Mouse (Mus musculus): ENCODE measurements around the gene Plxna1.

Gene Plxna1

DNA sequence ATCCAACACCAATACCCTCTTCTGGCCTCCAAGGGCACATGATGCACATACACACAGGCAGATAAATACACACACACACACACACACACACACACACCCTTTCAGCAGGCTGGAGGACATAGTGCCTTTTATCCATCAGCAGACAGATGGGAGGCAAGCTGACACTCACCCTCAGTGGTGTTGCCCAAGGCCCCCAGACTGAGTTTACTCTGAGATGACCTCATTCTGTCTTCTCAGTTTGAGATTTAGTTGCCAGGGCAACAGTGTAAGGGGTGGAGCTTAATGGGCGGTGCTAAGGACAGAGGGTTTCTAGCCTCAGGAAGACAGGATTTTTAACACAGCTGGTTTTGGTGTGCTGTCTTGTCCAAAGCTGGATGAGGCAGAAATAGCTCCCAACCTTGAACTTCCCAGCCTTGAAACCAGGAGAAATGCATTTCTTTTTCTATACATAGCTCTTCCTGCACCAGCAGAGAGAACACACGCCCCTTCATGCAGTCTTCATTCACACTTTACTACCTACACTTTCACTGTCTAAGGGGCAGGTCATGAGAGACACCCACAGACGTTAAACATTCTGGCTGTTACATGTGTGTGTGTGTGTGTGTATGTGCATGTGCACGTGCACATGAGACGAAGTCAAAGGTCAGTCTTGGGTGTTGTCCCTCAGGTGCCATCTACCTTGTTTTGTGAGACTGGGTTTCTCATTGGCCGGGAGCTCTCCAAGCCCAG, 75.6 kb downstream of the Plxna1 start:
- H3K27me3 ChIP-seq (ENCODE audit: control insufficient read depth, insufficient read depth, low read length, poor library complexity, severe bottlenecking): no peaks in the 10 kb centered on the region
- peak; percentile 75 for DNase-seq (ENCODE audit: low read depth, low spot score)
- no peaks in the 10 kb centered on the region for H3K36me3 ChIP-seq (ENCODE audit: control insufficient read depth, insufficient read depth, low read length, poor library complexity, severe bottlenecking)

DNA sequence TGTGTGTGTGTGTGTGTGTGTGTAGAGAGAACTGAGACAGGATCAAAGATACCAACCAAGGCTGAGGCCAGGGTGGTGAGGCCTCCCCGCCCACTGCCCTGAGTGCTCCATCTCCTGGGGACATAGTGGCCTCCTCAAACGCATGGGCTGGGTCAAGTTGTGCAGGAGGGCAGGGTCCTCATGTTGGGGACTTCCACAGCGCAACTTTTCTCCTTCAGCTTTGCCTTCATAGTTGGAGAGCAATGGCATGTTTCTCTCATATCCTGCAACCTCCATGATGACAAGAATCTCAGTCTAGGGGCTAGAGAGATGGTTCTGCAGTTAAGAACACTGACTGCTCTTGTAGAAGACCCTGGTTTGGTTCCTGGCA, 76.1 kb downstream of the Plxna1 start:
- no peaks in the 10 kb centered on the region for H3K27me3 ChIP-seq (ENCODE audit: control insufficient read depth, insufficient read depth, low read length, poor library complexity, severe bottlenecking)
- no peak for DNase-seq (ENCODE audit: low read depth, low spot score)
- H3K36me3 ChIP-seq (ENCODE audit: control insufficient read depth, insufficient read depth, low read length, poor library complexity, severe bottlenecking): no peaks in the 10 kb centered on the region

DNA sequence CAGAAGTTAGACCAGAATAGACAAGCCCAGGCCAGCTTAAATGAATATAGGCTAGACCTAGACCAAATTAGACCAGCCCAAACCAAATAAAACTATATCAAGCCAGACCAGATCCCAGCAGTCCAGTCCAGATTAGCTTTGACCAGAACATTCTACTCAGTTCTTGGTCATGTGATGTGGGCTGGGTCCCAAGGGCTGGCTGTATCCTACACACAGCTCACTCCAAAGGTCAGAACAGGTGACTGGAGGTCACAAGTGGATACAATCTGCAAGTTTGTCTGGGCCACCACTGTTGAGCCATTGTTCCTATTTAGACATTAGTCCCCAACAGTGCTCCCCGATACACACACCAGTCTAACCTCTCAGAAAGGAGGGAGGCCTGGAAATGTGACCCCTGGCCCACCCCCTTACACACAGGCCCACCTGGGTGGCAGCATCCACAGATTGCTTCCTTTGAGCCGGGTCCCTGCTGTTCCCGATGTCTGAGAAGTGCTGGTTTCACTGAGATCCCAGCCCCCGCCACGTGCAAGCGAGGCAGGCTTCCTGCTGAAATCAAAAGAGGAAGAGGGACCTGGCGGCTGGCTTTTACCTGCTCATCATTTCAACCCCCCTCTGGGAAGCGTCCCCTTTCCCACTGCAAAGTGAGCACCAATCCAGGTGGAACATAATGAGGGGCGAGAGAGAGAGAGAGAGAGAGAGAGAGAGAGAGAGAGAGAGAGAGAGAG, 76.7 kb downstream of the Plxna1 start:
- Histone ChIP-seq H3K27me3 (ENCODE audit: control insufficient read depth, insufficient read depth, low read length, poor library complexity, severe bottlenecking) (no peaks in the 10 kb centered on the region), H3K36me3 (ENCODE audit: control insufficient read depth, insufficient read depth, low read length, poor library complexity, severe bottlenecking) (no peaks in the 10 kb centered on the region)
- no peak for DNase-seq (ENCODE audit: low read depth, low spot score)

DNA sequence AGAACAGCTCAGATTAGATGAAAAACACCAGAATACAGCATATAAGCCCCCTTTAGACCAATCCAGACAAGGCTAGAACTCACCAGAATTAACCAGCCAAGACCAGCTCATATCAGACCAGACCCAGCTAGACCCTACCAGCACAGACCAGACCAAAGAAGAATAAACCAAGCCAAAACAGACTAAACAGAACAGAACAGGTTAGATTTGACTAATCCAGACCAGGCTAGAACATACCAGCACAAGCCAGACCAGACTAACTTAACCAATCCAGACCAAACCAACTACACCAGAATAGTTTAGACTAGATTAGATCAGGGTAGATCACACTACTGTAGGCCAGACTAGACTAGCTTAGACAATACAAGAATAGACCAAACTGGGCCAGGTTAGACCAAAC, 77.3 kb downstream of the Plxna1 start:
- Histone ChIP-seq H3K27me3 (ENCODE audit: control insufficient read depth, insufficient read depth, low read length, poor library complexity, severe bottlenecking) (no peaks in the 10 kb centered on the region), H3K36me3 (ENCODE audit: control insufficient read depth, insufficient read depth, low read length, poor library complexity, severe bottlenecking) (no peaks in the 10 kb centered on the region)
- DNase-seq (ENCODE audit: low read depth, low spot score): no peak

DNA sequence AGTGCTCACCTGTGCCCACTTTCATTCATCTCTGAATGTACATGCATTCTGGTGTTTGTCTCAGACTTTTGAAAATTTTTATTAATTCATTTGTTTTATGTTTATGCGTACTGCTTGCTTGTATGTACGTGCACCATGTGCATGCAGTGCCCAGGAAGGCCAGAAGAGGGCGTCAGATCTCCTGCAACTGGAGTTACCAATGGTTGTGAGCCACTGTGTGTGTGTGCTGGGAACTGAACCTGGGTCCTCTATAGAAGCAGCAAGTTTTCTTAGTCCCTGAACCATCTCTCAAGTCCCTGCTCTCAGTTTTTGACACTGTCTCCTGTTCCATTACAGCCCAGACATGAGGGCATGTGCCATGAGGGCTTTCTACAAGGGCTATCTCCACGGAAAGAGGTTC, 79.3 kb downstream of the Plxna1 start:
- no peak for DNase-seq (ENCODE audit: low read depth, low spot score)
- no peaks in the 10 kb centered on the region for H3K36me3 ChIP-seq (ENCODE audit: control insufficient read depth, insufficient read depth, low read length, poor library complexity, severe bottlenecking)
- no peaks in the 10 kb centered on the region for H3K27me3 ChIP-seq (ENCODE audit: control insufficient read depth, insufficient read depth, low read length, poor library complexity, severe bottlenecking)

DNA sequence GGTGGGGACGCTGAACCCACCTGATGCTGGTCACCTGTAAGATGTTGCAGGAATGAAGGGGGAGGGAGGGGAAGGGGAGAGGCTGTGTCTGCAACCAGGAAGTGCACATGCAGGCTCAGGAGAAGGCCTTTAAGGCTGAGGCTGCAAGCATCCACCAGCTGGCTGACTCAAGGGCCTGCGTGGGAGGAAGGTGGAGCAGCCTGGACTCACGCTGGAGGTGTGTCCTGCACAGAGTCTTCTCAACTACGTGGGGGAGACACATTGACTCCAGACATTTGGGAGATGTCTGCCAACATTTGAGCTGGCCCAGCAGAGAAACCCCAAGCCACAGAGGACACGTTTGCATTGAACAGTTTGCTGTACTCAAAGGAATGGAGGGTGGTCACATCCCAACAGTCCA, 79.8 kb downstream of the Plxna1 start:
- DNase-seq (ENCODE audit: low read depth, low spot score): no peak
- no peaks in the 10 kb centered on the region for H3K36me3 ChIP-seq (ENCODE audit: control insufficient read depth, insufficient read depth, low read length, poor library complexity, severe bottlenecking)
- no peaks in the 10 kb centered on the region for H3K27me3 ChIP-seq (ENCODE audit: control insufficient read depth, insufficient read depth, low read length, poor library complexity, severe bottlenecking)

DNA sequence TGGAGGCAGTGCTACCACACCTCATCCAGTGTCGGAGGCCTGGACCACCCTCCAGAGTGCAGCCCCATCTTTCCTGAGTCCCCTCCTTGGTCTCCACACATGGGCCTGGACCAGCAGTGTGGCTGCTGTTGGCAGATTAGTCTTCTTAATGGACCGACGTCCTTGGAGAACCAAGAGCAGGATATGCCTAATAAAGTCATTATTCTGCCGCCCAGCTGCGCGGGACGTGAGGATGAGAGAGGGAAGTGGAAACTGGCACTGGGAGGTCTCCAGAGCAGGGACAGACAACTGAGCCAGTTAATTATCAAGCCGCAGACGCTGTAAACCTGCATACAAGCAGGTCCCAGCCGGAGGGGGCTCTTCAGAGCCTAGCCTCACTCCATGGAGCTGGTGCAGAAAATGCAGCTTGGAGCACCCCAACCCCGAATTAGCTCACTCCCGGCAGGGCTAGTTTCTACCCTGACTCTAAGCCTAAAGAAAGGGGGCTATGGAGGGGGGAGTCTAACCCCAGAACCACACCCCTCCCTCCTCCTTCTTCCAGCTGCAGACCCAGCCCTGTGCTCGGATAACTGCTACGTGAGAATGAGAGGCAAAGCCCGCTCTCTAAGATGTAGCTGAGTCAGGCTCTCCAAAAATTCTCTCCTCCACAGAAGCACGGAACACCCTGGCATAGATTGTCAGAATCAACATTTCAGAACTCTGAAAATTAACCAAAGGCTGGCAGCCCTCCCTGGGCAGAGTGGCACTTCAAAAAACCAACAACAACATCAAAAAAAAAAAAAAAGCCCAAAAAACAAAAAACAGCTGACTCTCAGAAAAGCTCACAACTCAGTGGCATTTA, 80.7 kb downstream of the Plxna1 start:
- H3K27me3 ChIP-seq (ENCODE audit: control insufficient read depth, insufficient read depth, low read length, poor library complexity, severe bottlenecking): no peaks in the 10 kb centered on the region
- DNase-seq (ENCODE audit: low read depth, low spot score): no peak
- no peaks in the 10 kb centered on the region for H3K36me3 ChIP-seq (ENCODE audit: control insufficient read depth, insufficient read depth, low read length, poor library complexity, severe bottlenecking)

DNA sequence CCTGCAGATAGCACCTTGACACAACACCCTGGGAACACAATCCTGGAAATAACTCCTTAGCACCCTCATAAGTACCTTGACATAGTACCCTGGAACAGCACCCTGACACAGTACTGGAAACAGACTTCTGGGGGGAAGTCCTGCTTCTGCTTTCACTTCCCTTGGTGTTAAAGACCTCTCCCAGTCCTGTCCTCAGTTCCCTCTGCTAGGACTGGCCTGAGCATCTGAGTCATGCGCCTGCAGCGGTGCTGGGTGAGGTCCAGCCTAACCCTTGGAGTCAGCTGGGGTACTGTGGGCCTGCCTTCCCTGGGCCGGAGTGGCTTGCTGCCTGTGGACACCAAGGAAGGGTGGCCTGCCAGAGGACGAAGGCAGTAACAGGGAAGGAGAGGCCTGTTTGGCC, 81.9 kb downstream of the Plxna1 start:
- H3K36me3 ChIP-seq (ENCODE audit: control insufficient read depth, insufficient read depth, low read length, poor library complexity, severe bottlenecking): no peaks in the 10 kb centered on the region
- DNase-seq (ENCODE audit: low read depth, low spot score): peak; percentile 79
- H3K27me3 ChIP-seq (ENCODE audit: control insufficient read depth, insufficient read depth, low read length, poor library complexity, severe bottlenecking): no peaks in the 10 kb centered on the region

DNA sequence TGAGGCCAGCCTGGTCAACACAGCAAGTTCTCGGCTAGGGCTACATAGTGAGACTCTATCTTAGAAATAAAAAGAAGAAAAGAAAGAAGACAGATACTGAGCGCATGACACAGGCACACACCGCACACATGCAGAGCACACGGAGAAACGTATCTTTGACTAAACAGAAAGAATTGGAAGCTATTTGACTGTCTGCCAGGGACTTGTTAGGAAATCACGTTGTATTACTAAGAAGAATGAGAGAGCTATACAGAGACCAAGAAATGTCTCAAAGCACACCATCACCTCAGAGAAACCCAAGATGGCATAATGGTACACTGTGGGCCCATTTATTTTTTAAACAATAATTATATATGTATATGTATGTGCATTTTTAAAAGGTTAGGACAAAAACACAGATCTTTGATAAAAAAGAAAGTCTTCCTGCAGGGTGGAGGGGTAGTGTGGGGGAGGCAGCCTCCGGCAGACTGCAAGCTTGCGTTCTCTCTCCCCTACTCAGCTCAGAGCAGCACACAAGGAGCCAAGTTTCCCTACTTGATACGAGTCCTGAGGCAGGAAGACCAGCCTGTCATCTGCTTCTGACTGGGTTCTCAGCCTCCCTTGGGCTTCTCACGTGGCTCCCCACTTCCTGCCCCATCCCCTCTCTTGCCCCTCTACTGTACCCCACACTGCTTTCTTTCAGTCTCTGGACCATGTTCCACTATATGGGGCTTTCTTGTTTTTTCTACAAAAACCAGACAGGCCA, 90.5 kb downstream of the Plxna1 start:
- H3K27me3 ChIP-seq (ENCODE audit: control insufficient read depth, insufficient read depth, low read length, poor library complexity, severe bottlenecking): no peaks in the 10 kb centered on the region
- no peaks in the 10 kb centered on the region for H3K36me3 ChIP-seq (ENCODE audit: control insufficient read depth, insufficient read depth, low read length, poor library complexity, severe bottlenecking)
- DNase-seq (ENCODE audit: low read depth, low spot score): no peak

DNA sequence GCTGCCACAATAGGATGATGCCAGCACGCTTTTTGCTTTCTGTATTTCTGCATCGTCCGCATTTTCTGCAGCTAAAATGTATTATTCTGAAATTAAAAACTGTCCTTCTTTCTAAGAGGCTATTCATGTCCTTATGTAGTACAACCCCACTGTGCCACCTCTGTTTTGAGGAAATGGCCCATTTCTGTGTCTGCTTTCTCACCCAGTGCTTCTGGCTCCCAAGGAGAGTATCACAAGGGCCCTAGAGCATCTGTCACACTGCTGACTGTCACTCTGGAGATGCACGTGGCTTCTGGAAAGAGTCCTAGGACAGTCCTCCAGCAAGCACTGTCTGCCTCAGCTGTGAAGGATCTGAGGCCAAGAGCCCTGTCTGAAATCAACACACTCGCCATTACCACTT, 95.2 kb downstream of the Plxna1 start:
- H3K27me3 ChIP-seq (ENCODE audit: control insufficient read depth, insufficient read depth, low read length, poor library complexity, severe bottlenecking): no peaks in the 10 kb centered on the region
- no peaks in the 10 kb centered on the region for H3K36me3 ChIP-seq (ENCODE audit: control insufficient read depth, insufficient read depth, low read length, poor library complexity, severe bottlenecking)
- no peak for DNase-seq (ENCODE audit: low read depth, low spot score)

Measured in splenic B cell, adult 2 months (primary cell).